Mouse (Mus musculus) hindbrain, embryonic 12.5 days (tissue): Measurements from ENCODE around the gene Gm16223. TPM values are rescaled to one million over a fixed set of nuclear protein-coding genes. Genes with fewer than 3 reads are reported as not detected.

Experiments used
- ATAC-seq: fragments of 200-750 bp; cut with Nextera tagmentation; 2 replicates; pipeline ENCODE4 v1.8.0; 2017; ENCODE audit warnings: moderate TSS enrichment; ENCODE audit not compliant: low FRiP score
- H3K27ac ChIP-seq: fragments of 300-500 bp; sonication (generic); 2 replicates; pipeline ENCODE4 v1.5.1; 2016; ENCODE audit warnings: mild to moderate bottlenecking
- H3K27me3 ChIP-seq: fragments of 300-500 bp; sonication (generic); 2 replicates; pipeline ENCODE4 v1.6.1; 2016; ENCODE audit warnings: mild to moderate bottlenecking
- H3K36me3 ChIP-seq: fragments of 300-500 bp; sonication (generic); 2 replicates; pipeline ENCODE4 v1.6.1; 2016; ENCODE audit warnings: mild to moderate bottlenecking
- H3K4me1 ChIP-seq: fragments of 300-500 bp; sonication (generic); 2 replicates; pipeline ENCODE4 v1.6.1; 2016
- H3K4me2 ChIP-seq: fragments of 300-500 bp; sonication (generic); replicated peaks from 2 replicates; pipeline ENCODE4 v1.6.1; 2016; ENCODE audit warnings: mild to moderate bottlenecking
- H3K4me3 ChIP-seq: fragments of 300-500 bp; sonication (generic); 2 replicates; pipeline ENCODE4 v1.5.1; 2016; ENCODE audit warnings: mild to moderate bottlenecking
- H3K9ac ChIP-seq: fragments of 300-500 bp; sonication (generic); 2 replicates; pipeline ENCODE4 v1.6.1; 2016; ENCODE audit warnings: mild to moderate bottlenecking, moderate library complexity
- H3K9me3 ChIP-seq: fragments of 300-500 bp; sonication (generic); replicated peaks from 2 replicates; pipeline ENCODE4 v1.6.1; 2016; ENCODE audit warnings: mild to moderate bottlenecking
- WGBS: fragments of 180-500 bp; shearing (Covaris S2); methylation state at CpG from one replicate; pipeline ENCODE4 v1.1.7; 2016; 5-methylcytosine and 5-hydroxymethylcytosine counted together
- polyA plus RNA-seq: library from polyadenylated mRNA; unstranded; fragments of >200 nt; fragmentation: Nextera tagmentation; extraction: Ambion mirVana; gene quantifications from 2 replicates; pipeline ENCODE4 v1.2.1, GENCODE M21; 2016

Gm16223 gene
- not detected in 2 replicates for polyA plus RNA-seq

- Histone ChIP-seq H3K27me3 (no peaks in the 10 kb centered on the region), H3K4me3 (no peak within 1 kb of the TSS), H3K4me2 (no peak within 1 kb of the TSS), H3K9me3 (no peaks in the 10 kb centered on the region), H3K9ac (no peak within 1 kb of the TSS), H3K27ac (peak within 1 kb of the TSS; percentile 49), H3K4me1 (no peaks in the 10 kb centered on the region; the same call in 1 of the 2 replicates), H3K36me3 (no peaks in the 10 kb centered on the region)
- 64% methylated on average over 10 of the region's 10 CpGs for WGBS
- peak; percentile 93 for ATAC-seq
Observed at GRCm38 (mm10) chr5:42067476-42068187, at the start of gene Gm16223. Gene Gm16223 (plus strand): TSS chr5:42067960.

GRCm38 (mm10) chr5:42022029-42022428, 45.7 kb upstream of the Gm16223 start:
- Histone ChIP-seq H3K4me3 (no peak overlapping the region), H3K27me3 (no peaks in the 10 kb centered on the region), H3K9me3 (no peaks in the 10 kb centered on the region), H3K4me1 (no peaks in the 10 kb centered on the region), H3K27ac (no peak overlapping the region), H3K36me3 (no peaks in the 10 kb centered on the region), H3K4me2 (no peak overlapping the region), H3K9ac (no peak overlapping the region)
- WGBS: 83% methylated on average over 3 of the region's 3 CpGs
- ATAC-seq: no peak

- Histone ChIP-seq H3K4me3 (no peak overlapping the region), H3K9ac (no peak overlapping the region), H3K4me2 (no peak overlapping the region), H3K36me3 (no peaks in the 10 kb centered on the region), H3K27ac (no peak overlapping the region), H3K9me3 (no peaks in the 10 kb centered on the region), H3K27me3 (no peaks in the 10 kb centered on the region), H3K4me1 (no peaks in the 10 kb centered on the region)
- WGBS: 73% methylated on average over 1 of the region's 1 CpGs
- ATAC-seq: no peak
Observed at GRCm38 (mm10) chr5:42023521-42023920, 44.2 kb upstream of the Gm16223 start.

- Histone ChIP-seq H3K9me3 (no peaks in the 10 kb centered on the region), H3K4me2 (no peak overlapping the region), H3K4me3 (no peak overlapping the region), H3K36me3 (no peaks in the 10 kb centered on the region), H3K4me1 (no peaks in the 10 kb centered on the region), H3K9ac (no peak overlapping the region), H3K27me3 (no peaks in the 10 kb centered on the region), H3K27ac (no peak overlapping the region)
- ATAC-seq: no peak
- 58% methylated on average over 15 of the region's 15 CpGs for WGBS
Observed at GRCm38 (mm10) chr5:42036388-42037082, 31.2 kb upstream of the Gm16223 start.

- Histone ChIP-seq H3K27ac (no peak overlapping the region), H3K36me3 (no peaks in the 10 kb centered on the region), H3K4me3 (no peak overlapping the region), H3K27me3 (no peaks in the 10 kb centered on the region), H3K9ac (no peak overlapping the region), H3K4me1 (no peaks in the 10 kb centered on the region), H3K4me2 (no peak overlapping the region), H3K9me3 (no peaks in the 10 kb centered on the region)
- ATAC-seq: no peak
- WGBS: 85% methylated on average over 4 of the region's 4 CpGs
Observed at GRCm38 (mm10) chr5:42054636-42055035, 13.1 kb upstream of the Gm16223 start.

- 96% methylated on average over 5 of the region's 5 CpGs for WGBS
- H3K4me1 ChIP-seq: no peaks in the 10 kb centered on the region
- no peaks in the 10 kb centered on the region for H3K27me3 ChIP-seq
- H3K9me3 ChIP-seq: no peaks in the 10 kb centered on the region
- H3K27ac ChIP-seq: no peak overlapping the region
- no peak overlapping the region for H3K4me3 ChIP-seq
- no peak for ATAC-seq
- H3K4me2 ChIP-seq: no peak overlapping the region
- no peaks in the 10 kb centered on the region for H3K36me3 ChIP-seq
- no peak overlapping the region for H3K9ac ChIP-seq
Observed at GRCm38 (mm10) chr5:42055151-42055550, 12.6 kb upstream of the Gm16223 start.

- ATAC-seq: no peak
- no peaks in the 10 kb centered on the region for H3K9me3 ChIP-seq
- 71% methylated on average over 2 of the region's 2 CpGs for WGBS
Observed at GRCm38 (mm10) chr5:42065090-42065489, 2.7 kb upstream of the Gm16223 start.

GRCm38 (mm10) chr5:42067075-42067474, 685 bp upstream of the Gm16223 start:
- ATAC-seq: peak; percentile 56
- Histone ChIP-seq H3K4me3 (no peak overlapping the region), H3K27me3 (no peaks in the 10 kb centered on the region), H3K4me2 (no peak overlapping the region), H3K9ac (no peak overlapping the region), H3K4me1 (no peaks in the 10 kb centered on the region; the same call in 1 of the 2 replicates), H3K27ac (no peak overlapping the region), H3K36me3 (no peaks in the 10 kb centered on the region), H3K9me3 (no peaks in the 10 kb centered on the region)
- 67% methylated on average over 3 of the region's 3 CpGs for WGBS

More at GRCm38 (mm10) chr5:42065090-42065489, 2.7 kb upstream of the Gm16223 start:
- H3K9ac ChIP-seq: no peak overlapping the region
- H3K4me3 ChIP-seq: no peak overlapping the region
- H3K4me2 ChIP-seq: no peak overlapping the region
- no peaks in the 10 kb centered on the region for H3K27me3 ChIP-seq
- no peaks in the 10 kb centered on the region; the same call in 1 of the 2 replicates for H3K4me1 ChIP-seq
- no peaks in the 10 kb centered on the region for H3K36me3 ChIP-seq
- no peak overlapping the region for H3K27ac ChIP-seq

- Histone ChIP-seq H3K4me3 (no peak overlapping the region), H3K4me1 (no peaks in the 10 kb centered on the region; the same call in 1 of the 2 replicates), H3K9ac (no peak overlapping the region), H3K4me2 (no peak overlapping the region), H3K27me3 (no peaks in the 10 kb centered on the region), H3K9me3 (no peaks in the 10 kb centered on the region), H3K36me3 (no peaks in the 10 kb centered on the region), H3K27ac (peak overlapping the region; percentile 49)
- ATAC-seq: peak; percentile 55
- WGBS: 82% methylated on average over 1 of the region's 1 CpGs
Observed at GRCm38 (mm10) chr5:42068188-42068579, 424 bp downstream of the Gm16223 start.

GRCm38 (mm10) chr5:42116586-42117346, 49.0 kb downstream of the Gm16223 start:
- no peak overlapping the region for H3K4me2 ChIP-seq
- no peak overlapping the region for H3K4me3 ChIP-seq
- H3K36me3 ChIP-seq: no peaks in the 10 kb centered on the region
- no peaks in the 10 kb centered on the region for H3K4me1 ChIP-seq
- H3K9ac ChIP-seq: no peak overlapping the region
- H3K27ac ChIP-seq: no peak overlapping the region
- H3K27me3 ChIP-seq: no peaks in the 10 kb centered on the region
- no peak for ATAC-seq
- H3K9me3 ChIP-seq: no peaks in the 10 kb centered on the region
- 84% methylated on average over 5 of the region's 5 CpGs for WGBS

GRCm38 (mm10) chr5:42125562-42125961, 57.8 kb downstream of the Gm16223 start:
- no peaks in the 10 kb centered on the region for H3K27me3 ChIP-seq
- no peak overlapping the region for H3K9ac ChIP-seq
- no peaks in the 10 kb centered on the region for H3K4me1 ChIP-seq
- ATAC-seq: no peak
- H3K36me3 ChIP-seq: no peaks in the 10 kb centered on the region
- no peak overlapping the region for H3K4me3 ChIP-seq
- H3K9me3 ChIP-seq: no peaks in the 10 kb centered on the region
- H3K27ac ChIP-seq: no peak overlapping the region
- no peak overlapping the region for H3K4me2 ChIP-seq

GRCm38 (mm10) chr5:42155626-42156025, 87.9 kb downstream of the Gm16223 start:
- no peaks in the 10 kb centered on the region for H3K36me3 ChIP-seq
- ATAC-seq: no peak
- no peaks in the 10 kb centered on the region for H3K27me3 ChIP-seq
- no peak overlapping the region for H3K4me2 ChIP-seq
- no peaks in the 10 kb centered on the region for H3K4me1 ChIP-seq
- H3K9me3 ChIP-seq: no peaks in the 10 kb centered on the region
- WGBS: 79% methylated on average over 3 of the region's 3 CpGs
- H3K9ac ChIP-seq: no peak overlapping the region
- no peak overlapping the region for H3K4me3 ChIP-seq
- H3K27ac ChIP-seq: no peak overlapping the region
